Mouse (Mus musculus): ENCODE results near the gene Fkbp9. TPM values are rescaled to one million over a fixed set of nuclear protein-coding genes. Genes with fewer than 3 reads are reported as not detected.
"Not testable (repeated sequence)": the region's sequence is repeated elsewhere in the genome, so short reads cannot be mapped to it uniquely, and the experiment has no call there.

Gene Fkbp9
- total RNA-seq, 2 experiments from 2014 or later = 33.7 to 34.0 TPM

DNA sequence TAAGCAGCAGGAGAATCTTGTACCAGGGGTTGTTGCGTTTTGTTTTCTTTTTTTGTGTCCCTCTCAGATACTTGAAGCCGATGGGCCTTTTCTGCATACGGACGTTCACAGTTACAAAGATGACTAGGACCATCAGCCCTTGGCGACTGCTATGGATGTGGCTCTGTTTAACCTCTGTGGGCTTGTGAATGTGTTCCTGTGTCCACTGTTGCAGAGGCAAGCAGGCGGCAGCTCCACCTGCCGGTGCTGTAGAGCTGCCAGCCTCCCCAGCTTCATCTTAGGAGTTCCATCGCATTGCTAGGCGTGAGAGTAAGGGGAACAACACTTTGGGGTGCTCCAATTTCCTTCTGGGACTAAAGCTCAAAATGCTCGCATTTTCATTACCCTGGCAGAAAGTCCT, 3.7 kb downstream of the Fkbp9 start:
- intact Hi-C loops (cut with DNase I) = no loop called here
- no peak for DNase-seq

DNA sequence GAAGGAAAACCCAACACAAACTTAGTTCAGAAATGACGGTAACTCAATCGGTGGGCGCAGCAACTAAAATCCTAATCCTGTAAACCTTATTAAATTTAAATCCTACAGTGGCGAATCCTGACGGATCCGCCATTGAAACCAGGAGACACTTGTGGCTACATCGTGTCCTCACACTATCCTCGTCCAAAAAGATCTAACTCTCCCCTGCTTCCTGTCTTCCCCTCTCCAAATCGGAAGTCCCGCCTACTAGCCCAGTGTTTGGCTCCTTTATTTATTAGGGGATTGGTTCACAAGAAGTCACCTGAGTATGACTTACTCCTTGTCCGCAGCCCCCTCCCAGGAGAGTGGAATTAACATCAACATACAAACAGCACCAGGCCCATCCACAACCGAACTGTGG, 5.3 kb downstream of the Fkbp9 start:
- no peak for DNase-seq
- intact Hi-C loops (cut with DNase I) = no loop called here

DNA sequence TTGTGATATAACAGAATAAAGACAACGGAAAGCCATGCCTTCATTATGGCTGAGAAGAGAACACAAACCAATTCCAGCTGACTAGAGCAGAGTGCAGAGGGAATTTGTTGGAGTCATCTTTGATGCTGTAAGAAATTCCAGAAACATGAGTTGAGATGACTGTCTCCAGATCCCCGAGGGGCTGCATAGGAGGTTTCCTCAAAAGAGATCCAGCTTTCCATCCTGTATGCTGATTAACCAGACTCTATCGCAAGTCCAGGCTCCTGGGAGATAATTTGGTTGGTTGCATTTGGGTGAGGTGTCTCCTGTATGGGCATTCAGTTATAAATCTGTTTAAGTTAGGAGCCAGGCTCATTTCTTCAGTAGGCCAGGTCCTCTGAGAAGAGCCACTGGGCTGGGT, 5.8 kb downstream of the Fkbp9 start:
- no peak for DNase-seq
- intact Hi-C loops (cut with DNase I) = no loop called here

DNA sequence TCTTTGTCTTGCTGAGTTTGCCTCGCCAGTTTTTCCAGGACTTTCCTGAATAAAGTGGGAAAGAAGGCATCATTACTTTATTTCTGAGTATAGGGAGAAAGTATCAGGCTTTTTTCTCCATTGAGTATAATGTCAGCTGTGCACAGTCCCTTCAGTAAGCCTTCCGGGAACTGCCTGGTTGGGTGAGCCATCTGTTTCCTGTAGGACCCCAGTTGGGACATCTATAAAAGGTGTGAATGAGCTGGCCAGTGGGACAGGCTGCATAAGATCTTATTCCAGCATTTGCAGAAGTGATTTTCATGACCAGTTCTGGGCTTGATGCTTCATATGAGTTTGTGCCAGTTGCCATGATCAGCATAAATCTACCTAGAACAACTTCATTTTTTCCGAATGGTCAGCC, 11.4 kb downstream of the Fkbp9 start:
- DNase-seq = no peak
- intact Hi-C loops (cut with DNase I) = no loop called here

DNA sequence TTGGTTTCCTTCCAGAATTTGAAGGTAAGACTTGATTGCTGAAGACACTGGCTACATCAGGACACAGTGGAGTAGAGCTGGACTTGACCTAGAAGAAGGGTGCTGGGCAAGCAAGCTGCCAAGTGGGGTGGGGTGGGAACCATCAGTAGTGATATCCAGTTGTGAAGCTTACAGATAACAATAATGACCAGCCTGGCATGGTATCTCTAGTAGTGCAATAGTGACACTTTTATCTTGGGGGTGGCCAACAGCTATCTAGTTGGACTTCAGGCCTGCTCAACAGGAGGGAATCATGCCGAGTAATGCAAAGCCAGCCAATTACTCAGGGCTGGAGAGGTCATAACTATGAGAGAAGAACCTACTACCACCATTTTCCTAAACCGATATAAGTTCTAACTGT, 12.5 kb downstream of the Fkbp9 start:
- no peak for DNase-seq
- intact Hi-C loops (cut with DNase I) = no loop called here

DNA sequence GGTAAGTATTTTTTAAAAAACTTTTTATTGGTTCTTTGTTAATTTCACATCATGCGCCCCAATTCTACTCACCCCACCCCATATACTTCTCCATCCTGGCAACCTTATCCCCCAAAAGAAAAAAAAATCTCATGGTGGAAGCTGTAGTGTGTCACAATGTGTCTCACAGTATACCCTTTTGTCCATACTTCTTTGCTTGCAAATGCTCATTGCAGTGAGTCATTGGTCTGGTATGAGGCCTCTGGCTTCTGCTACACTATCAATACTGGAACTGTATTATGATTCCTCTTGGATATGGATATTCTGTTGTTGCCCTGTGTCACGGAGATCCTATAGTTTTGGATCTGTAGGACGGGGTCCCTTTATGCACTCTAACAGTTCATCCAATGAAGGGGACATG, 17.1 kb downstream of the Fkbp9 start:
- DNase-seq = no peak
- intact Hi-C loops (cut with DNase I) = no loop called here

DNA sequence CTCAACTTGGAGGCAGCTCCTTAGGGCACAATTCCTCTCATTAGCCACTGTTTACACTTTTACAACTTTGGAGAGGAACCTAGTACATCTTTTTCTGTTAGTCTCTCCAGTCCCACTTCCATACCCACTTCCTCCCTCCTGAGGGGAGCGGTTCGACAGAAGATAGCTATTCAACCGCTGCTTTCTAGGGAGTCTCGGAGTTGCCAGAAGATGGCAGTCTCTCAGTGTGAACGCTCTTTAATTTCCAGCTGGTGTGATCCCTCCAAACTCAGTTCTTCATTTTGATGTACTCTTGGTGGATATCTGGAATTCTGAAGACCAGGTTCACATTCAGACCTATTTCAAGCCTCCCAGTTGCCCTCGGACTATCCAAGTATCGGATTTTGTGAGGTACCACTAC, 18.5 kb downstream of the Fkbp9 start:
- no peak for DNase-seq
- intact Hi-C loops (cut with DNase I) = no loop called here

DNA sequence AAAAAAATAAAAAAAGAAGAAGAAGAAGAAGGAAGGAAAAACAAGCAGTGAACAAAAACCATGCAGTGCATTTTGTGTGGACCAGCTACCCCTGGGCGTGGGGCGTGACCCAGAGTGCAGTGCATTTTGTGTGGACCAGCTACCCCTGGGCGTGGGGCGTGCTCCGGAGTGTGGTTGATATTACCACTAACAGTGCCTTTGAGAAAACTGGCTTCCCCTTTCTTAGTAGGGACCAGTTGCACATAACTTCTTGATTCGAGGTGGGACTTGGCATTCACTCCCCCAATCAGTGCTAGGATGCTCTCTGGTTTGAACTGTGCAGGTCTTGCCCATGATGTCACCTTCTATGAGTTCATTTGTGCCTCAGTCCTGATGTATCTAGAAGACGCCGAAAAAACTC, 22.9 kb downstream of the Fkbp9 start:
- intact Hi-C loops (cut with DNase I) = no loop called here
- no peak for DNase-seq

DNA sequence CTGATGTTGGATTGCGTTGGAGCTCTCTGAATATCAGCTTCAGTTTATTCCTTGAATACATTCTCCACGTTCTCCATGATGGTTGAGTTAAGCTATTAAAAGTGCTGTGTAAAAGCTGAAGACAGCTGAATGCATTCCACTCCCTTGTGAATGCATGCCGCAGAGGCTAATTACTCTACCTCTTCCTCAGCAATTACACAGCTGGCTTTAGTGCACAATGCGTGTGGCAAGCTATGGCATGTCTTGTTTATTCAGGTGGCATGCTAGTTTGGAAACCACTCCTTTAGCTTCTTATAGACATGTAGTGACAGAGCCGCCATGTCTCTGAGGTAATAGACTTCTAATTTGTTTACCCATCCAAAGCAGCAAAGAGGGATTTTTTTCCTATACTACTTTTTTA, 24.9 kb downstream of the Fkbp9 start:
- intact Hi-C loops (cut with DNase I) = no loop called here
- no peak for DNase-seq

DNA sequence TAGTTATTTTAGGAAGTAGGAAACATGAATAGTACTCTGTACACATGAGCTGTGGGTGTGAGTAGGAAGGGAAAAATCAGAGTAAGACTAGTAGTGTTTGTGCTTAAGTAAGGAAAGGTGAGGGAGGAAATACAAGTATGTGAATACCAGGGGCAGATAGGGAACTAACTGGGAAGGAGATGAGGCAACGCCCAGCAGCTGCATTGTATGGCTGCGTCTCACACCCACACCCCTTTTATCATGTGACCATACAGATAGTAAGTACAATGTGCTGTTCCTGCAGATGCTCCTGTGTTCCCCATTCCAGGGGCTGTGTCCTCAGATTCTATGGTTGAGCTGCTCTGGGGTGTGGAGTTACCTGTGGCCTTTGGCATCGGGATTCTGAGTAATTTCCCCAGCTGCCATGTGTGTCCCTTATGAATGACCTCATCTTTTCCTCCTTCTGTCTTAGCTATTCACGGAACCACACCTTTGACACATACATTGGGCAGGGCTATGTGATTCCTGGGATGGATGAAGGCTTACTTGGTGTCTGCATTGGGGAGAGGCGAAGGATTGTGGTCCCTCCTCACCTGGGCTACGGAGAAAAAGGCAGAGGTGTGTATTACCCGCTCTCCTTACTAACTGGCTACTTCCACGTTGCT, 28.5 kb downstream of the Fkbp9 start:
- DNase-seq = no peak
- intact Hi-C loops (cut with DNase I) = no loop called here

DNA sequence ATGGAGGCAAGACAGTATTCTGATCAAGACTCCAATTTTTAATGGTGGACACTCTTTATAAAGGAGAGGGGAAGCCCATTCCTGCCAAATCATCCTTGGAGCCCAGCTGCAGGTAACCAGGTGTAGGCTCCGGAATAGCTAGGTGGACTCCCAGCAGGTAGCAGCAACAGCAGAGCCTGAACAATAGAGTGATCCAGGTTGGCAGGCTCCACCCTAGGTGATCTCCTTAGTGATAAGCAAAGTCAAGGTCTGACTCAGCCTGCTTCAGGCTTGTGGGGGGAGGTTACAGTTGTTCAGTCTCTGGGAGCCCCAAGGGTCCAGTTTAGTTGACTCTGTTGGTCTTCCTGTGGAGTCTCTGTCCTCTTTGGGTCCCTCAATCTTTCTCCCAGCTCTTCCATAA, 35.0 kb downstream of the Fkbp9 start:
- DNase-seq; intact Hi-C loops (cut with DNase I): not testable (repeated sequence)

DNA sequence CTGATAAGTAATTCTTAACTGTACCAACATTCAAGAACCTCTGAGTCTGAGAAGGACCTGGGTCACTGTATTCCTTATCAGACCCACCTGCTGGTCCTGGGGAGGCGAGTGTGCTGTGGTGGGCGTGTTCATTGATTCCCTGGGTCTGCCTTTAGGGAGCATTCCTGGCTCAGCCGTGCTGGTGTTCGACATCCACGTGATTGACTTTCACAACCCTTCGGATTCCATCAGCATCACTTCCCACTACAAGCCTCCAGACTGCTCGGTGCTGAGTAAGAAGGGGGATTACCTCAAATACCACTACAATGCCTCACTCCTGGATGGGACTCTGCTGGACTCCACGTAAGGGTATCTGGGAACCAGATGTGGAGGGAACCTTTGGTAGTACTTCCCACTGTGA, 36.7 kb downstream of the Fkbp9 start:
- no peak for DNase-seq
- intact Hi-C loops (cut with DNase I) = no loop called here

DNA sequence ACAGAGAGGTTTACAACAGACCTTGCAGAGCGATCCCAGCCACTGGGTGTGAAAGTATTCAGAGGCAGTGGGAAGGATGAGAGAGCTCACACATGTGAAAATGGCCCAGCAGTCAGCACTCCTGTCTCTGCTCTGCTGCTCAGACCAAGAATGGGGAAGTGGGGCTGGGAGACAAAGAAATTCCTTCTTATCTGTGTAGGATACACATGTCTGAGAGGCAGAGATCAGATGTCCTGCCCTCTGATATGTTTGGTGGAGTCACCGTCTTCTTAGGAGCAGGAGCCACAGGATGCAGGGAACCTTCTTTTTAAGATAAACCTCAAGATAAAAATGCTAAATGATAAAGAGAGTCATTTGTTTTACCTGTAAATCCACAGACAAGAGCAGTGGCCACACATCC, 38.2 kb downstream of the Fkbp9 start:
- intact Hi-C loops (cut with DNase I) = no loop called here
- DNase-seq = no peak

DNA sequence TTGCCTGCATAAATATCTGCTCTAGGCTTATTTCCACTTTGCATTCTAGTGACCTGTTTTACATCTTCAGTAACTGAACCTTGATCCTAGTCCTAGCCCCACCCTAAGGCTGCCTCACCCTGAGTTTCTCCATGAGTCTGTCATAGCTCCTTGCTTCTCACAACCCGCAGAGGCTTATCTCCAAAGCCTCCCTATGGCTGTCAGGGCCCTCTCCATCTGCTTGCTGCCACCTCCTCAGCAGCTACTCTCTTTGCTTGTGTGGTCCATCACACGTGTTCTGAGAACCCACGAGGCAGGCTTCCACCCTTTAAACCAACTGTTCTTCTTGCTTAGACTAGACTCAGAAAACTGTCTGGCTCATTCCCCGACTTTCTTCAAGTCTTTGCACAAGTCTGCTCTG, 45.0 kb downstream of the Fkbp9 start:
- intact Hi-C loops (cut with DNase I) = no loop called here
- no peak for DNase-seq

DNA sequence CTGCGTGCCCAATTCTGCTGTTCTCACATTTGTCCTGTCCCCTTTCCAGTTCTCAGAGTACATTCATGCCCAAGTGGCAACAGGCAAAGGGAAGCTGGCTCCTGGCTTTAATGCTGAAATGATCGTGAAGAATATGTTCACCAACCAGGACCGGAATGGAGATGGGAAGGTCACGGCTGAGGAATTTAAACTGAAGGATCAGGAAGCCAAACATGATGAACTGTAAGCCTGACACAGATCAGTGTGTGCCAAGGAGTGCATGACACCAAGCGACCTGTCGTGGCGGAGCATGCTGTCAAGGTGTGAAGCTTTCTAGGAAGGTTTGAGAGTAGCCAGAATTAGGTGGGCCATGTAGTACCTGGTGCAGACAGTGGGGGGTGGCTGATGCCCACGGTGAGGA, 46.1 kb downstream of the Fkbp9 start:
- DNase-seq = no peak
- intact Hi-C loops (cut with DNase I) = no loop called here

DNA sequence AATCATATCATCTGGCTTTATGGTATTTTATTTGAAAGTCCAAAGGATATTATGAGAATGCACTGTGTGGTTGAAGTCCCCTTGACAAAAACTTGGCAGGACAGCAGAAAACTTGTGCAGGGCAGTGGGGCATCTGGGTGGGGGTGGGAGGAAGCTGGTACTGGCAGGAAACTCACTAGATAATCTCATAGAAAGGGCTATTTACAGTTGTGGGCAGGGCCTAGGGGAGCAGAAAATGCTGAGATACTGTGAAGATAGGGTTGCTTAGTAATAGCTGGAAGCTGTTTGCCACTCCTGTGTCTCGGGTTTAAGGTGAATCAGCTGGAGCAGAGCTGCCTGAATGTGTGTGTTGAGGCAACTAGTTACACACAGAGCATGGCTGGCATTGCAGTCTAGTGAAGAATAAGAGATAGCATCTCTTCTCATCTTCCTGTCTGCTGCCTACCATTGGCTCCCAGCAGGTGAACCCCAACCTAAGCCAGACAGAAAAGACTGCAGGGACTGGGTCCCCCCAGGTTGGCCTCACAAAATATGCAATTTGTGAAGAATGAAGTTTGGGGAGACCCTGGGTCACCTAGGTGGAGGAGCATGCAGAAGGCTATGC, 47.6 kb downstream of the Fkbp9 start:
- intact Hi-C loops (cut with DNase I) = no loop called here
- DNase-seq = no peak

DNA sequence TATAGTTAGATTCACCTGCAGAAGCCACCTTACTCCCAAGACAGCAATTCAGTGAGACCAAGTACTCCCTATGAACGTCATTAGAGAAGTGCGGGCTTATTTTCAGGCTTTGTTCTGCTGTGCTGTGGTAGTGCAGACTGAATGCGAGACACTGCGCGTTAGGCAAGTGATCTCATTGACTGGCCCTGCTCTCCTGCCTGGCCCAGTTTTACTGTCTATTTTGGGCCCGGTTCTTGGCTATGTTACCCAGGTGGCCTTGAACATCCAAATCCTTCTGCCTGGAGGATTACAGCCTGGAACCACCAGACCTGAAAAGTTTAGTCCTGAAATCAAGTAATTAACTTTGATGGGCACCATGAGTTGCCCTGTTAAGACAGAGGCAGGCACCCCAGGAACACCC, 56.7 kb downstream of the Fkbp9 start:
- no peak for DNase-seq
- intact Hi-C loops (cut with DNase I) = no loop called here

DNA sequence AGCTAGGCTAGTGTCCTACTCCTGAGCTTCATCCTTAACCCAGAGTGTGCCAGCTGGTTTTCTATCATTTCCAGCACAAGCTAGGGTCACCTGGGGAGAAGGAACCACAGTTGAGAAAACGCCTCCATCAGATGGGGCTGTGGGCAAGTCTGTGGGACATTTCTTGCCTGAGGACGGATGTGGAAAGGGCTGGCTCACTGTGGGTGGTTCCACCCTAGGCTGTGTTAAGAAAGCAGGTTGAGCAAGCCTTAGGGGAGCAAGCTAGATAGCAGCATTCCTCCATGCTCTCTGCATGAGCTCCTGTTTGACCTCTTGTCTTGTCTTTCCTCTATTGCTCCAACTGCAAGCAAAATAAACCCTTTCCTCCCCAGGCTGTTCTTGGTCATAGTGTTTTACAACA, 58.9 kb downstream of the Fkbp9 start:
- intact Hi-C loops (cut with DNase I) = no loop called here
- no peak for DNase-seq

DNA sequence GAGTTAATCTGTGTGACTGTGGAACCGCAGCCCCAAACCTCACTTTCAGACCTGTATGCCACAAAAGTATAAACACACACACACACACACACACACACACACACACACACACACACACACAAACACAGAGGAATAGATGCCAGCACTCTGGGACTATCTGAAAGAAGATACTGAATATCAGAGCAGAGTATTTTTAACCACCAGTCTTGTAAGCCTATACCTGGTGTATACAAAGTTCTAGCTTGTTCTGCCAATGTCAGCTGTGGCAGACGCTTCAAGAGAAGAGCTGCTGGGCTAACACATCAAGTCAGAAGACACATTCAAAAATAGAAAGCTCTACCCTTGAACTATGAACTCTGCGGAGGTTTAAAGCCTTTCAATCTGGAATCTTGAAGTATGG, 67.7 kb downstream of the Fkbp9 start:
- DNase-seq = no peak
- intact Hi-C loops (cut with DNase I) = no loop called here

DNA sequence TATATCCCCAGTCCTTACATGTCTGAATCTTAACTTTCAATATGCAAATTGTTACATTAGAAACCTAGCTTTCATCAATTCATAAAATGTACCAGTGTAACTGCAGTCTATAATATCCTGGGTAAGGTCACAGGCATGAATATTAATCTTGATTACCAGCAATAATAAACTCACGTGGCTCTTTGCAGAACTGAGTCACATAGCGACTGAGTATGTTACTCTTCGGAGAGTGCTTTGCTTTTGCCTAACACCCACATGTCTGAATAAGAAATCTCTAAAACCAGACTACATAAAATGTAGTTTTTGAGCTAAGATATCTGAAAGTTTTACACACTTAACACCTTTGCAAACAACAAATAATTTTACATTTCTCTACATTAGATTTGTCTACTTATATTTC, 69.5 kb downstream of the Fkbp9 start:
- no peak for DNase-seq
- intact Hi-C loops (cut with DNase I) = no loop called here

DNA sequence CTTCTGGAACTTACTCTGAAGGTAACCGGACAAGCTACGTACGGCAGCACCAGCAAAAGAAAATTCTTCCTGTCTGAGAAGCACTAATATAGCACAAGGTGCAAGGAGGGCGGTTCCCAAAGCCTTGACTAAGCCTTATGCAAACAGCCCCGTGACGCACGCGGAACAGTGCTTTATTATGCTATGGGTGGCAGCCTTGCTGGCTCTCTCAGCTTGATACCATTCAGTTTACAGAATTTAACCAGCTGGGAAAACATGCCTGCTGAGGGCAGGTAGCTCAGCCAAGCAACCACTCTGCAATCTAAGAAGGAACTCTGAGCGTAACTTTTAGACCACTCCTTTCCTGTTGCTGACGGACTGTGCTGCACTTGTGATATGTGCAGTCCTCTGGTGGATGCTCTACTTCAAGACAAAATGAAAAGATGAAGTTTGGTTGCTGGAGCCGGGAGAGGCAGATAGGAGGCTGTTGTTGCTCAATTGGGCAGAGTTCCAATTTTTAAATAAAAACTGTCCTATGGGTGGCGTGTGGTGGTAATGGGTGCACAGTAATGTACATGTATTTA, 70.0 kb downstream of the Fkbp9 start:
- intact Hi-C loops (cut with DNase I) = no loop called here
- DNase-seq = no peak

DNA sequence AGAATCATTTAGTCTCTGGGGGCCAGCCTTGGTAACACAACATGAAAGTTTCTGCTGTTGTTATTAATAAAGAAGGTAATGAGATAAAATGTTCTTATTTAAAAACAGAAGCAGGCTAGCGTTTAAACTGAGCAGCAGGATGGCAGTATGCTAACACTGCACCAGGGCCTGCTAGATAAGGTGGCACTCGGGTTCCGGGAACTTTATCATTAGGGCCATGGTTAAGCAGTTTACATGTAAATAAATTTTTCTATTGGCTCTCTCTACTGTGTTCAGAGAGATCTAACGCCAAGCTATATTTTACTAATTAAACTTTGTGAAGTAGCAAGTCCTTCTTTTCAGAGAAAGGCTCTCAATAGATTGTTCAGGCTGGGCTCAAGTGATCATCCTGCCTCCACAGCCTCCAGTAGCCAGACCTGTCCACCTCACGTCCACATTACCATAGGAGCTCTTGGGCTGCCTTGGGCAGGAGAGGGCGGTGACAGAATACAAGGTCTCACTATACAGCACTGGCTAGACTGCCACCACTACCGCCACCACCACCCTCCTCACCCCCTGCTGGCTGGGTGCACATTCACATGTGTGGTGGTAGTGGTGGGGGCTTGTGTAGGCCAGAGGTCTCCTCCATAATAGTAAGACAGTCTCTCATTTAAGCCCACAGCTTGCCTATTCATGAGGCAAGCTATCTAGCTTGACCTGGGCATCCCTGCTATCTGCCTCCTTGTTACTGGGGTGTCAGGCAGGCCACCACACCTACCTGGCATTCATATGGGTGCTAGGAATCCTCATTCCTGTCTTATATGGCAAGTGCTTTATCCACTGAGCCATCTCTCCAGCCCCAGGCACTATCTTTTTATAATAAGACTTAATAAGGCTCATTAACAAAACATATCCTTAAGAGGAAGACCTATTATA, 71.0 kb downstream of the Fkbp9 start:
- intact Hi-C loops (cut with DNase I) = no loop called here
- no peak for DNase-seq

Data from left cerebral cortex, postnatal 4 days (tissue).